Mouse (Mus musculus): ENCODE data around the gene Arhgap8.

DNA sequence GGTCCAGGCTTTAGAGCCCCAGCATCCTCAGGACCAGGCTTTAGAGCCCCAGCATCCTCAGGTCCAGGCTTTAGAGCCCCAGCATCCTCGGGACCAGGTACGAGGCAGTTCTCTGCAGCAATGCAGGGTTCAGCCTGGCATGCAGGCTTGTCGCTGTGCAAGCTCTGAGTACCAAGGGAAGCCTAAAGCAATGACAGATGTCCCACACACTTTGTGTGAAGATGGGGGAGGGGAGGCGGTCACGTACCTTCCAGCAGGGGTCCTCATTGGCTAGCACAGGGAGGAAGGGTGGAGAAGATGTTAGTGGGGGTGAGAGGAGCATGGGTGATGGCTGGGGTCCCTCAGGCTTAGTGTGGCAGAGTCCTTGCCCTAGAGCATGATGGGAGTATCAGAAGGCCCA is 73.8 kb downstream of the Arhgap8 start:
- TF ChIP-seq TAL1 (IDR thresholded peaks at IDR 0.05; ENCODE audit: low read length) (no peak), MYC (IDR thresholded peaks at IDR 0.05; ENCODE audit: low read depth, low read length) (no peak), CTCF (IDR thresholded peaks at IDR 0.05 in 2 of 3, conservative IDR thresholded peaks at IDR 0.05 in 1 of 3; ENCODE audit: control insufficient read depth in 1 of 3, insufficient read depth in 1 of 3, low read depth in 2 of 3, low read length in 3 of 3, poor library complexity in 1 of 3, severe bottlenecking in 1 of 3) (no peak), MEF2A (IDR thresholded peaks at IDR 0.05; ENCODE audit: extremely low read depth, insufficient replicate concordance, low read depth, low read length, poor library complexity, severe bottlenecking) (no peak), GATA1 (IDR thresholded peaks at IDR 0.05; ENCODE audit: low read depth, low read length) (no peak), GABPA (IDR thresholded peaks at IDR 0.05; ENCODE audit: low read depth, low read length) (no peak), POLR2A (IDR thresholded peaks at IDR 0.05; ENCODE audit: control insufficient read depth in 1 of 2, insufficient read depth in 1 of 2, low read depth in 1 of 2, low read length in 2 of 2, poor library complexity in 1 of 2) (no peak), BHLHE40 (IDR thresholded peaks at IDR 0.05; ENCODE audit: borderline replicate concordance, low read depth, low read length) (no peak)

Data from MEL (cell line).